Mouse (Mus musculus) spleen, adult 18-20 months (tissue): ENCODE measurements around the gene 3830403N18Rik.
"Not testable (repeated sequence)": the region's sequence is repeated elsewhere in the genome, so short reads cannot be mapped to it uniquely, and the experiment has no call there.

ENCODE experiments used
- DNase-seq, 2 experiments: peaks; one replicate each; pipeline ENCODE4 v3.0.0; 2022; ENCODE audit warnings: mixed read lengths in 2 of 2

3830403N18Rik gene

DNA sequence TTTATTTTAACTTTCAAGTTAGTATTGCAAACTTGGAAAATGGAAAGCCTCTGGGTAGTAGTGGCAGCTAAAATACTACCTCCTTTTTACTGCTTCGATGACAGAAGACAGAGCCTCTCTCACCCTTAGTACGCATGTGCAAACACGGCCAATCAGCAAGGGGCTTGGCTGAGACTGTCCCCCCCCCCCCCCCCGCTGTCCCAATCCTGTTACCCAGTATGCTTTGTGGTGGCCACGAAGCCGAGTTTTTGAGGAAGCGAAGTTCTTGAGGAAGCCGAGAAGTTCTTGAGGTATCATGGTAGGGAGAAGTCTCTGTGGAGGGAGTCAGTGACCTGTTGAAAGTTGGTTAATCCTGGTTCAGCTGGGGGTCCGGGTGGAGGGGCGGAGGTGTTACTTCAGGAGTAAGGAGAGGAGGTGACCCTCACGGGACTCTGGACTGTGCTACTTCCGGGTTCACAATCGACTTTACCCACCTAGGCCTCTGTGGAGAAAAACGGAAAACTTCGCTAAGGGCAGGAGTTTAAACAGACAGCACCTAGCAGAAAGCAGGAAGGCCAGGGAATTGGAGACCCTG is at the start of gene 3830403N18Rik:
Gene 3830403N18Rik, plus strand, starts transcription at position 237 of the 574 bp plus-strand sequence.
- DNase-seq, result not testable (repeated sequence)

DNA sequence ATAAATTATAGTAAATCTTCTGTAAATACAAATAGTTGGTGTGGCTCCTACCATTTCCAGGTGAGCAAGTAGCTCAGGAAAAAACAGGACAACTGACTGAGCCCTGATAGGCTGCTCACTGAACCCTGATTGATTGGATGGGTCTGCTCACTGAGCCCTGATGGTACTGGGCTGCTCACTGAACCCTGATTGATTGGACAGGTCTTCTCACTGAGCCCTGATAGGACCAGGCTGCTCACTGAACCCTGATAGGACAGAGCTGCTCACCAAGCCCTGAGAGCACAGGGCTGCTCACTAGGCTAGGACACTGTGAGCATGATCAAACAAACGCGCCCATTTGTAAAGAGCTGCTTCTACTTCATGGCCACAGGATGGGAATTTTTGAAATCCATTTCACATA is 15.0 kb downstream of the 3830403N18Rik start:
- DNase-seq, result no peak

DNA sequence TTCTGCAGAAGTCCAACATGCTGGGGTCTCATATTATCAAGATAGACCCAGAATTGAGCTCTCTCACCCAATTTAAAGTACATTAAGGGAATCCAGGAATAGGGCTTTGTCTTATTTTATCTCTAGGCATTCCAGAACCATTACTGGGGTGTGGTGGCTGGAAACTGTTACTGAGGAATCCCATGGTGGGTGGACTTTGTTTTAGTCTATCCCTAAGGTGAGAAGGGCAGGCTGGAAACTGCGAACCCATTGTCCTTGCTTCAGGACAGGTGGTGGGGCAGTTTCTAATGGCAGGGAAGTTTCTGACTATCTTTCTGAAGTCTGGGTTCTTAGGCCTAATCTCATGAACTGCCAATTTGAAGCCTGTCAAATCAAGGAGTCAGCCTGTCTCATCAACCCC is 50.1 kb downstream of the 3830403N18Rik start:
- not testable (repeated sequence) for DNase-seq
